Mouse (Mus musculus) limb, embryonic 14.5 days (tissue): ENCODE results near the gene Stk38l. TPM values are rescaled to one million over a fixed set of nuclear protein-coding genes. Genes with fewer than 3 reads are reported as not detected.
A peak's percentile ranks its signal among the peaks of the same experiment; 100 is the strongest.

Source experiments
- ATAC-seq: fragments of 200-750 bp; cut with Nextera tagmentation; 2 replicates; pipeline ENCODE4 v1.8.0; 2017; ENCODE audit warnings: low read depth, moderate number of reproducible peaks, moderate TSS enrichment; ENCODE audit not compliant: low FRiP score
- DNase-seq: peaks from one replicate; pipeline ENCODE4 v3.0.0-alpha.2; 2015; ENCODE audit warnings: low spot score
- H3K27ac ChIP-seq: fragments of 300-500 bp; sonication (generic); replicated peaks from 2 replicates; pipeline ENCODE4 v1.5.1; 2014; ENCODE audit warnings: low read depth, mild to moderate bottlenecking, low read length, moderate library complexity, mixed read lengths
- H3K27me3 ChIP-seq: fragments of 300-500 bp; sonication (generic); 2 replicates; pipeline ENCODE4 v1.6.1; 2014; ENCODE audit warnings: low read length, mixed read lengths; ENCODE audit not compliant: control insufficient read depth, insufficient read depth
- H3K36me3 ChIP-seq: fragments of 300-500 bp; sonication (generic); 2 replicates; pipeline ENCODE4 v1.6.1; 2014; ENCODE audit warnings: mild to moderate bottlenecking, low read length, moderate library complexity, mixed read lengths; ENCODE audit not compliant: control insufficient read depth, insufficient read depth
- H3K4me1 ChIP-seq: fragments of 300-500 bp; sonication (generic); 2 replicates; pipeline ENCODE4 v1.6.1; 2014; ENCODE audit warnings: antibody characterized with exemption, low read length, mixed read lengths; ENCODE audit not compliant: control insufficient read depth, insufficient read depth
- H3K4me2 ChIP-seq: fragments of 300-500 bp; sonication (generic); replicated peaks from 2 replicates; pipeline ENCODE4 v1.6.1; 2014; ENCODE audit warnings: low read depth, mild to moderate bottlenecking, low read length, moderate library complexity; ENCODE audit not compliant: severe bottlenecking
- H3K4me3 ChIP-seq: fragments of 300-500 bp; sonication (generic); replicated peaks from 2 replicates; pipeline ENCODE4 v1.5.1; 2014; ENCODE audit warnings: low read length
- H3K9ac ChIP-seq: fragments of 300-500 bp; sonication (generic); 2 replicates; pipeline ENCODE4 v1.6.1; 2014; ENCODE audit warnings: mild to moderate bottlenecking, low read depth, low read length, moderate library complexity; ENCODE audit not compliant: severe bottlenecking
- H3K9me3 ChIP-seq: fragments of 300-500 bp; sonication (generic); 2 replicates; pipeline ENCODE4 v1.6.1; 2016; ENCODE audit warnings: low read length; ENCODE audit not compliant: control insufficient read depth
- POLR2A ChIP-seq: fragments of 200-500 bp; IDR thresholded peaks from 2 replicates; pipeline ENCODE4 v1.8.0; 2012; ENCODE audit warnings: inconsistent platforms, mild to moderate bottlenecking, moderate library complexity, borderline replicate concordance; ENCODE audit not compliant: insufficient read depth, insufficient read length; ENCODE audit errors: extremely low read depth
- whole genome bisulfite sequencing: fragments of 180-500 bp; shearing (Covaris S2); extraction: QIAGEN DNeasy Blood & Tissue Kit; methylation state at CpG from one replicate; pipeline ENCODE4 v1.1.7; 2014; 5-methylcytosine and 5-hydroxymethylcytosine counted together
- polyA plus RNA-seq, 2 experiments: library from polyadenylated mRNA; depleted of rRNA in 1 of 2; stranded (reverse) in 1 of 2; unstranded in 1 of 2; fragments of >200 nt; fragmentation: Nextera tagmentation in 1 of 2; extraction: Ambion mirVana in 1 of 2; gene quantifications; 2 replicates each; pipeline versions ENCODE4 v1.2.1 to v1.2.3; 2012 to 2014

Gene Stk38l
- polyA plus RNA-seq, 2 experiments: 10.1 to 21.4 TPM

DNA sequence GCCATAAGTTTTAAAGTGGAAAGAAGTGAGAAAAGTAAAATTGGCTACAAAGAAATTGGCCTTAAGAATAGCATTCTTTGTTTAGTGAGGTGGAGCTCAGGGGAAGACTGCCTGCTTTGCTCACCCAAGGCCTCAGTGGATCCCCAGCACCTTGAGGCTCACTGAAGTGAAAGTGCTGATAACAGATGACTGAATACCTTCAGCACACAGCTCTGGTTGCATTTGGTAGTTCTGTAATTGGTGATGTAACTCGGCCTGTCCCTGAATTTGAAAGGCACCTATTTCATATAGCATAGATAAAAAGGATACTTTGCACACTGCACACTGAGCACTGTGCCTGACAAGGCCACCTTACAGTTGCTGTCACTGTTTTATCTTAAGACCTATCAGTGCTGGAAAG is 23.5 kb downstream of the Stk38l start:
- no peak overlapping the region for H3K4me2 ChIP-seq
- WGBS: 86% methylated on average over 1 of the region's 1 CpGs

DNA sequence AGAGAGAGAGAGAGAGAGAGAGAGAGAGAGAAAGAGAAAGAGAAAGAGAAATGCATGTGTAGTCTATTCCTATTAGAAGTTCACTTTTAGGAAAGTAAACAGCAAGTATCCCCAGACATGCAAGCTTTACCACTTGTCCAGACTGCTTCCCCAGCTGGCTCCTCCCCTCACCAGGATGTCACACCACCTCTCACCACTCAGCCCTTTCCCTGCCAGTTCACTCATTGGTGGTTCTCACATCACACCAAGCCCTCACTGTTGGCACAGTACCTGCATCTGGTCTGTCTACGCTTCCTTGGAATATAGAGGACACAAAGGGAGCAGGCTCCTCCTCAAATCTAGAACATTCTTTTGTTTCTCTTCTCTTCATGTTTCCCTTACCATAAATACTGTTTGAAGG is 26.9 kb downstream of the Stk38l start:
- no peak overlapping the region for H3K4me2 ChIP-seq
- H3K4me1 ChIP-seq: peaks cover 28% of the 10 kb centered on the region
- H3K9me3 ChIP-seq: no peaks in the 10 kb centered on the region
- no peak for TF ChIP-seq POLR2A
- H3K27me3 ChIP-seq: no peaks in the 10 kb centered on the region
- DNase-seq: no peak
- H3K9ac ChIP-seq: no peak overlapping the region
- no peak overlapping the region for H3K27ac ChIP-seq
- no peak overlapping the region for H3K4me3 ChIP-seq
- WGBS: 48% methylated on average over 1 of the region's 1 CpGs
- H3K36me3 ChIP-seq: no peaks in the 10 kb centered on the region
- peak; percentile 19; the same call in 1 of the 2 replicates for ATAC-seq

More for the DNA sequence above, 23.5 kb downstream of the Stk38l start:
- DNase-seq: no peak
- Histone ChIP-seq H3K27ac (no peak overlapping the region), H3K4me3 (no peak overlapping the region), H3K9me3 (no peaks in the 10 kb centered on the region), H3K4me1 (peaks cover 14% of the 10 kb centered on the region), H3K27me3 (no peaks in the 10 kb centered on the region), H3K36me3 (no peaks in the 10 kb centered on the region), H3K9ac (no peak overlapping the region)
- no peak for ATAC-seq
- no peak for TF ChIP-seq POLR2A

DNA sequence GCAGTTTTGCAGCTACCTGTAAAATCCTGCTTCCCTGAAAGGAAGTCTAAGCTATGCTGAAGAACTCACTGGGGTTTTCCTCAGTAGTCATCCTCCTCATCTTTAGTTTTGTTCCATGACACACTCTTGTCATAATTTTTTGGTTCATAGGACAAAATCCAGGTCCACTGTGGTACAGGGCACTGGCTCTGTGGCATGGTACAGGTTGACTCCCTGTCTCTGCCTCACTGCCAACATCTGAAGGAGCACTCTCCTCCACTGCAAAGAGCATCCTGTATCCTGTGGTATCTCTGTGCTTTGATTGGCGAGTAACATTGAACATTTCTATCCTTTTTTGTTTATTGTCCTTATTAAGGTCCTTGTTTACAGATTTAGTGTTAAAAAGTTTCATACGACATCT is 27.4 kb downstream of the Stk38l start:
- Histone ChIP-seq H3K9me3 (no peaks in the 10 kb centered on the region), H3K4me3 (no peak overlapping the region), H3K9ac (no peak overlapping the region), H3K4me1 (peaks cover 32% of the 10 kb centered on the region), H3K4me2 (no peak overlapping the region), H3K36me3 (no peaks in the 10 kb centered on the region), H3K27me3 (no peaks in the 10 kb centered on the region), H3K27ac (no peak overlapping the region)
- TF ChIP-seq POLR2A: no peak
- 78% methylated on average over 2 of the region's 2 CpGs for WGBS
- no peak for ATAC-seq
- DNase-seq: no peak

DNA sequence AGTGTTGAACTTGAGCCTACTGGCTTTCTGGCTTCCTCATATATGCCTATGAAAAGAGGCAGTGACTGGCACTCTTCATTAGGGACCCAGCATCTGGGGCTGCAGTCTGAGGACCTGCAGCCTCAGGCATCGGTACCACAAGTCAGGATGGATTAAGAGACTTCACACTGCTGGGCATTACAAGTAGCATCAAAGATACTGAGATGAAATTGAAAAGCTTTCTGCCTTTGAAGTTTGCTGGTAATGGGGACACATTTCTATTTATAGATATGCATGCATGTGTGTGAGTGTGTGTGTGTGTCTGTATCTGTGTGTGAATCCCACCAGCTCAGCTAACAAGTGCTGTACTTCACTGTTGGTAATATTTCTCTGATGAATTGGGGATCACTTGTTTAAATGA is 27.8 kb downstream of the Stk38l start:
- Histone ChIP-seq H3K4me1 (peaks cover 33% of the 10 kb centered on the region), H3K4me2 (no peak overlapping the region), H3K27me3 (no peaks in the 10 kb centered on the region), H3K9me3 (no peaks in the 10 kb centered on the region), H3K9ac (no peak overlapping the region), H3K27ac (no peak overlapping the region), H3K4me3 (no peak overlapping the region), H3K36me3 (no peaks in the 10 kb centered on the region)
- no peak for DNase-seq
- no peak for TF ChIP-seq POLR2A
- WGBS: 21% methylated on average over 1 of the region's 1 CpGs
- ATAC-seq: no peak

DNA sequence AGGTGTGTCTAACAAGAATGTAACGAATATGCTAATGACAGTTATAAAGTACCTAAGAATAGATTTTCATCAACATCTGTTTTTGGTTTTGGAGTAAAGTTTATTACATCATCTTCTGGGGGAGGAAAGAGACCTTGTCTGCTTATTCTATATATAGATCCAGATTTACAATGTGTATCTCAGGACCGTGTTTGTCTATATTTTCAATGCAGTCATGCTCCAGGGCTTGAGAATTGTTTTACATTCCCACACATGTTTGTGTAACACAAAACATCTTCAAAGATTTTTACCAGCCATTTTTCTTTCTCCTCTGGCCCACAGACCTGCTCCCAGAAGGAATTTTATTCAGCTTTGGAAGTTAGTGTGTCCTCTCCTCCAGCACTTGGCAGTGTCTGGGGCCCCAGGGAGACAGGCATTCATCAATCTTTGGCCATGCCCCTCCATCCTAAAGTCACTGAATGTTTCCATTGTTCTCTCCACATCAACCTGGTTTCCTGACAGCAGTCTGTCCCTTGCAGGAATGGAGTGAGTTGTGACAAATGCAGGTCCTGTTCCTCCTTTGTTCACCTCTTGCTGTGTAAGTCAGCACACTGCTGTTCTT is 28.9 kb downstream of the Stk38l start:
- H3K36me3 ChIP-seq: no peaks in the 10 kb centered on the region
- H3K9me3 ChIP-seq: no peaks in the 10 kb centered on the region
- no peak overlapping the region for H3K4me2 ChIP-seq
- WGBS: 20% methylated on average over 2 of the region's 2 CpGs
- no peak for TF ChIP-seq POLR2A
- peaks cover 36% of the 10 kb centered on the region for H3K4me1 ChIP-seq
- no peak for ATAC-seq
- peak overlapping the region; percentile 25; the same call in 1 of the 2 replicates for H3K9ac ChIP-seq
- no peaks in the 10 kb centered on the region for H3K27me3 ChIP-seq
- H3K27ac ChIP-seq: peak overlapping the region; percentile 58
- H3K4me3 ChIP-seq: no peak overlapping the region
- DNase-seq: no peak
